Mouse (Mus musculus) left cerebral cortex, postnatal 10 days (tissue): ENCODE measurements at regions not wholly inside any gene's neighbourhood (a gene's known extent, or its start where the extent isn't known, plus 50 kb on each side); places are given as distances from the start of the nearest gene placed in this dataset.

Source experiments
- DNase-seq, 2 experiments: peaks; one replicate each; pipeline ENCODE4 v3.0.0; 2021 to 2022; ENCODE audit warnings: low spot score in 2 of 2, mixed read lengths in 1 of 2; ENCODE audit errors: extremely low spot score in 1 of 2
- intact Hi-C: fragments of 180-260 bp; cut with DNase I; formaldehyde crosslinking; loops from one replicate; pipeline ENCODE4 v1.15.1; 2025

DNA sequence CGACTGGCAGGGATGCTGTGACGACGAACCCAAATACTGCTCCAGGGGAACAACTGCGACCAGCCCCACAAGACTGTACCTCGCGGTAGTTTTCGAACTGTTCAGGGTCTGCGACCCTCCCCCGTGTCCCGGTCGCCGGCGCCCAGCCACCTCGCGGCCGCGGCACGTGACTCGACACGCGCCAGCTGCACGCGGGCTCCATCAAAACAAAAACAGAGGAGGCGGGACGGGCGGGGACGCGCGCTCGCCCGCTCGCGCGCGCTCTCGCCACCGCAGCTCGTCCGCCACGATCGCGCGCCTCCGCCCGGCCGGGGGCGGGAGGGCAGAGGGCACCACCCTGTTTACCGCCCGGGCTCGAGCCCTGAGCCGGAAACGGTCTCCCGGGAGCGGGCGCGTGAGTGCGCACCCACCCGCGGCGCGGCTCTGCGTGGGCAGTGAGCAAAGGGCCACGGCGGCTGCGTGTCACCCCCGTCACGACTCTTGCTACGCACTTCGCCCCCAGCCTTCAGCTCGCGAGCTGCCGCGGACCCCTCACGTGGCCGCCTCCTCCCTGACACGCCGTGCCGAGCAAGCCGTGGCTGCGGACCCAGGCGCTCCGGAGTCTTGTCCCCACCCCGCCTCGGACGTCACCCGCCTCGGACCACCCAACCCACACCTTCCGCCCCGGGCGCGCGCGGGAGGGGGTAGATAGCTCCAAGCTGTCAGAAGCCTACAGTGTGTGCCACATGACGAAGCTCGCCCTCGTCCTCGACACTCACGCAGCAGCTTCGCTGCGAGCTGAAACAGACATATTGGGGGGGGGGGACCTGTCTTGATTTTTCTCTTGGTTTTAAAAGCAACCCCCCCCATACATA lies 182.1 kb upstream of the Mkln1 start:
- intact Hi-C loops: loop anchor here (5.0 kb wide), 2 partner anchors 101 to 241 kb away; no protein-coding TSS in a partner anchor

DNA sequence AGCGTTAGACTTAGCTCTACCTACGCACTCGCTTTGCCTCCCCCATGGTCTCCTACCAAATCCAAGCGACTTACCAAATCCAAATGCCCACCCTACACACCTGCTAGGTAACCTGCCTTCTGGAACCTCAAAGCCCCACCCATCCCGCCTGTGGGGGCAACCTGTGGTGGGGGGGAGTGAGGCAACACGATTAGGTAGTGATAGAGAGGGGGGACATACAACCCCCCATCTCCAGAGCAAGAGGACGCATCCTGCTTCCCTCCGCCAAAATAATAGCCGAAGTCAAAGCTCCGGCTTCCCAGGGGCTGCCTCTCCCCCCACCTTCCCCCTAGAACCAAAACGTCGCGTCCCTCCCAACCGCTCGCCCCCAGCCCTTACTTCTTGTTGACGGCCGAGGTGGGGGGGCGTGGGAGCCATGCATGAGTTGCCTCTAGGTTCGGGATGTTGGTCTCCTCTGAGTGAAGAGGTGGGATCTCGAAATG lies 181.4 kb upstream of the Mkln1 start:
- intact Hi-C loops: loop anchor here (5.0 kb wide), 2 partner anchors 100 to 240 kb away; no protein-coding TSS in a partner anchor
- DNase-seq: peak in 1 of 2 experiments; percentile 73

More for the DNA sequence above, 182.1 kb upstream of the Mkln1 start:
- DNase-seq: peak; percentile 82 to 94

DNA sequence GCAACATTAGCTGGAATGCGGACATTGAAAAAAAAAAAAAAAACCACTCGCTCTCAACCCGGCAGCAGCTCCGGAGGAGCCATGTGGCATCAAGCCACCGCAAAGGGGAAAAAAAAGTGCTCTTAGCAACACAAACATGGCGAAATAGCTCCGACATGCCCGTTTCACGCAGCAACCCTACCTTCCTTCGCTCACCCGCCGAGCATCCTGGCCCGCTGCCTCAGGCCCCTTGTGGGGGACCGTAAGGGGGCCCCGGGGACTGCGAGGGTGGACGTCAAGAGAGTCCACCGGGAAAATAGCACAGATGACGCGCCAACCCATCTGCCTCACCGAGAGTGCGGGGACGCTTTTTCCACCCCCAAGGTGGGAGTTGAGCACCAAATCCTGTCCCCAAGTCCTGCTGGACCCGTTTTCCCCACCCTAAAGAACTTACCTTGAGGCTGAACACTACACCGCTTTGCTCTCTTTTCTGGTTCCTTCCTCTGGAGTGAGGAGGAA lies 180.8 kb upstream of the Mkln1 start:
- peak in 1 of 2 experiments; percentile 66 for DNase-seq
- intact Hi-C loops: loop anchor here (2.0 to 5.0 kb wide), 3 partner anchors 100 to 240 kb away; partner anchors contain the start of gene Mkln1

DNA sequence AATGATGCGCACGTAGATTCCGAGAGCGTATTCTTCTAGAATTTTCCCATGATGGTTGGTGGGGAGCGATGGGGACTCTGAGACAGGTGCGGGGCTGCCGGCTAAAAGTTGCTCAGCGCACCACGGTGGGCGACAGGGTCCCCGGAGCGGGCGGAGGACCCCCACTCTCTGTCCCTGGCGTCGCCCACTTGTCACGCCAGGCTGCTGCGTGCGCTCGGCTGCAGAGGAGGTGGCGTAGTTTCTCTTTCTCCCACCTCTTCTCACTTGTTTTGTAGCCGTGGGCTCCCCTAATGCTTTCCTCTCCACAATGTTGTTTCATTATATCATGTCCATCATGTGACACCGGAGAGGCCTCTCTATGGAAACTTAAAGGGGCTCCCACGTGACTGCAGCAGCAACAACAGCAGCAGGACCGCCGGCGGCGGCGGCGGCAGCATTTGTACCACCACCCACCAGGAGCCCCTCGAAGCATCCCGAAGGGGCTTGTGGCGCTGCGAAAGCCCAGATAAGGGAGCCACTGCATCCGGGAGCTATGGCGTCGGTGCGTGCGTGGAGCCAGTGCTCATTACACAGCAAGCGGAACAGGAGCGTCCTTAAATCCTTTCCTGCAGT lies 180.3 kb upstream of the Mkln1 start:
- intact Hi-C loops: loop anchor here (2.0 to 5.0 kb wide), 3 partner anchors 99 to 239 kb away; partner anchors contain the start of gene Mkln1
- DNase-seq: peak; percentile 62 to 71

DNA sequence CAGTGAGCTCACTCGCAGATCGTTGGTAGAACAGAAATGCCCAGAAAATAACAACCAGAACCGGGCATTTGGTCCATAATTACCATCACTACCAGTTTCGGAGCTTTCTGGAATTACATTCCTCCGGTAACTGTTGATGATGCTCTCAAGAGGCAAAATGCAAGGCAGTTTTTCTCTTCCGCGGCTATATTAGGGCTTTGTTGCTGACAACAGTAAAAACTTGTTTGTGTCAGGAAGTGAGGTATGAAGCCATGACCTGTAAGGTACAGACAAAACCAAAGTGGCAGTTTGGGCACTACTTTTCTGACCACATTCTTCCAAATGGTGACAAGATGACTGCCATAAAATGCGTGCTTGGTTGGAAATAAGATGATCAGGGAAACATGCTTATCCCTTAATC lies 179.7 kb upstream of the Mkln1 start:
- DNase-seq: no peak
- intact Hi-C loops: loop anchor here (2.0 to 5.0 kb wide), 3 partner anchors 98 to 238 kb away; partner anchors contain the start of gene Mkln1

DNA sequence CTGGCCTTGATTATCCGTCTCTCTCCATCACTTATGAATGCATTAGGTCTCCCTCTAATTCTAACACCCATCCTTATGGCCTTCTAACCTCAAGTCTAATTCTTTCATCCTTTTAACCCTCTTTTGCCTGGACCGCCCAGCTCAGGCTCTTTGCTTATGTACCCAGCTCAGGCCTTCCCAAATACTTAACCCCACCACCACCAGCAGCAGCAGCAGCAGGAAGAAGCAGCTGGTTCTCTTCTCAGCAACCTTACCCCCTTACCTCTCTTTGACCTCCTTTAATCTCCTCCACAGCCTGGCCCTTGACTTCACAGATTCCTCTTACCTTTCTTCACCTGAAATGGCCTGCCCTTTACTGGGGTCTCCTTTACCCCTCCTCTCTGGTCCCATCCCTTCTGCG lies 178.8 kb upstream of the Mkln1 start:
- no peak for DNase-seq
- intact Hi-C loops: loop anchor here (2.0 to 5.0 kb wide), 3 partner anchors 98 to 238 kb away; partner anchors contain the start of gene Mkln1

DNA sequence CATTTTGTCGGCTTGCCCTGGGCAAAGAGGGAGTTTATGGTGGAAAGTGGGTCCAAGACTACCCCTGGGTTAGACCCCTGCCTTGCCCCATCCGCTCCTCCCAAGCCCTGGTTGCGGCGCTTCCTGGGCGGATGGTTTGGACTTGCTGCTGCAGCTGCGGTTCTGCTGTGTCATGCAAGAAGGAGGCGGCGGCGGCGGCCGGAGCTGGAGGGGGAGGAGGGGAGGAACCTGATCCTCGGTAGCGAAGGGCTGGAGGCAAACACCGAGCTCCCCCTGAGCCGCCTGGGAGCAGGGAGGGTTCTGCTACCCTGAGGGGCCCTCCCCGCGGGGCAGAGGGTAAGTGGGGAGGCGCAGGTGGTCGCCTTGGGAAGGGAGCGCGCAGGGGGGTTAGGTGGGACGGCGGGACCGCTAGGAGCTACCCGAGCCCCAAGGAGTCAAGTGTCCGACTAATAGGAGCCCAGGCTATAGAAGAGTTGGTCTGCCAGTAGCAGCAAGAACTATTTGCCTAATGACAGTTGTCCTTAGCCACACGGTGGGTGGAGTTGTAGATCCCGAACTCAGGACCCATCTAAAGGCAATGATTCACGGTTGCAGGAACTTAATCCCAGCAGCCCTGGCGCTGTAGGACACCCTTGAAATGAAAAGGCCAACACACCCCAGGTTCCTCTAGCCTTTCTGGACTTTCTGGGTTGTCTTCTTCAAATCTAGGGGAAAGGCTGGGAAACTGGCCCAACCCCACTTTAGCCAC lies 178.2 kb upstream of the Mkln1 start:
- DNase-seq: peak in 1 of 2 experiments; percentile 82
- intact Hi-C loops: no loop called here

DNA sequence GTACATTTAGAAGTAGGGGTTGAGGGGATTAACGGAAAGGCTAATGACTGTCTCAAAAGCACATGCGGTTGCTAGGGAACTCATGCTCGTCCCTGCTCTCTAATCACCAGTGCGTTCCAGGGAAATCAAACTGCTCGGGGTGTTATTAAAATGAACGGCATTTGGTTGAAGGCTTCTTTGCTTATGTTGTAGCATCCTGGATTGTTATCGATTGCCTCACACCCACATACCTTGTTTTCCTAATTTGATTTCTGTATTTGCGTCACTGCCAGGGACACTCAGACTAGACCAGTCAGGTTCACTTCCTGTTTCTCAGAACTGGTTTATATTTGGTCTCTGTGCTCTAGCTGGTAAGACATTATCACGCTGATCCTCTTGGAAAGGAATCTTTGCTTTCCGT lies 177.0 kb upstream of the Mkln1 start:
- intact Hi-C loops: no loop called here
- DNase-seq: no peak

DNA sequence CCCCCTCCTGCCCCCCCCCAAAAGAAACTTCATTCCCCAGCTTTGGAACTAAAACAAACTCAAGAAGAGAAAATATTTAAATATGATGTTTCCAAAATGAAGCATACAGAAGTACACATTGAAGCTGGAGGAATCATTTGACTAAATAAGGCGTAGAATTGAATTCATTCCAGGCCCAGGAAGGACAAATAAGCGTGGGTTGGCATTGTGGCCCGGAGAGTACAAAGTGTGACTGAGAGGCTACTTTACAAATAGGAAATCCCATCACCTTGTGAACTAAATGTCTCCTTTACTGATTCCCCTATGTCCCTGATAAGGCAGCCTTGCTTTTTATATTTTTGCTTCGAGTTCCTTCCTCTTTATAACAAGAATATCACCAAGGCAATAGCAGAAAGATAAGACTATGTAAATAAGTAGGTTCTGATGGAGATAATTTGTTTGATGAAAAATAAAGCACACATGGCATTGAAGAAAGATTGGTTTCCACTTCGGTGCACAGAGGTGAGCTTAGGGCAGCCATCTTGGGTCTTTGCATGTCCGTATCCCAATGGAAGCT lies 176.4 kb upstream of the Mkln1 start:
- intact Hi-C loops: no loop called here
- DNase-seq: no peak

DNA sequence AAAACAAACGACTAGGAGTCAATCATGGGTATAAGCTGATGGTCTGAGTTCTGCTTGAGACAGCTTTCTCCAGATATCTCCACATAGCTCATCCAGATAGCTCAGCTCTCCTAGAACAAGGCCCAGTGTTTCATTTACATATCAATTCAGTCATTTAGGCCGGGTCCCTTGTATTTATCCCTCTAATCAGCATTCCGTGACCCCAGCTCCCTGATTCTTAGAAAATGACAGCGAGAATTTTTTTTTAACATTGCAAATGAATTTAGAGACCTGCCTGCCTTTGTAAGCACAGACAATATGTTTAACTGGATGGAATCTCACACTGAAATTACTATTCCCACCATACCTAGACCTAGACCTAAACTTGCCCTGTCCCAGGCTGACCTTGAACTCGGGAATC lies 171.1 kb upstream of the Mkln1 start:
- no peak for DNase-seq
- intact Hi-C loops: no loop called here

DNA sequence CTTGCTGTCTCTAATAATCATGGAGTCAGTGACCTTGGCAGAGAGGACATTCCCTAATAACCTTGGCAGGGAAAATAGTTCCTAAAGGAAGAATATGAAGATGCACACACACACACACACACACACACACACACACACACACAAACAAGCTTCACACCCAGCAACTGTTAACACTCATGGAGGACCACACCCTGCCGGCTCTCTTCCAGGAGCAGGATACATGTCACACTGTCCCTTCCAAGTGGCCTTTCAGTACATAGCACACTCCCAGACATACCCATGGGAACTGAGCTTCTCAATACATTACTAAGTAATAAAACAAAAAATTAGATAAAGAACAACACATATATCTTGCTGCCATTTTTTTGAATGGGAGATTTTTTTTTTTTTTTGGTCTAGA lies 170.5 kb upstream of the Mkln1 start:
- no peak for DNase-seq
- intact Hi-C loops: no loop called here

DNA sequence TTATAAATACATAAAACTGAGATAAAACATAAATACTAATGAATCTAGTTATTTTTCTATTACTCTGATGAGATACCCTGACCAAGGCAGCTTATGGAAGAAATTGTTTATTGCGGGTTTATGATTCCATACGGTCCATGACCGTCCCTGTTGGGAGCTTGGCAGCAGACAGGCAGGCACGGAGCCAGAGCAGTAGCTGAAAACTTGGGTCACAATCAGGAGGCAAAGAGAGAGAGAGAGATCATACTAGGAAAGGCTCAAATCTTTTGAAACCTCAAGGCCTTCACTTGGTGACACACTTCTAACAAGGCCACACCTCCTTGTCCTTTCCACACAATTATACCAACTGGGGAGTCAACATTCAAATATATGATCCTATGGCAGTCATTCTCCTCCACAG lies 166.7 kb upstream of the Mkln1 start:
- no peak for DNase-seq
- intact Hi-C loops: no loop called here

DNA sequence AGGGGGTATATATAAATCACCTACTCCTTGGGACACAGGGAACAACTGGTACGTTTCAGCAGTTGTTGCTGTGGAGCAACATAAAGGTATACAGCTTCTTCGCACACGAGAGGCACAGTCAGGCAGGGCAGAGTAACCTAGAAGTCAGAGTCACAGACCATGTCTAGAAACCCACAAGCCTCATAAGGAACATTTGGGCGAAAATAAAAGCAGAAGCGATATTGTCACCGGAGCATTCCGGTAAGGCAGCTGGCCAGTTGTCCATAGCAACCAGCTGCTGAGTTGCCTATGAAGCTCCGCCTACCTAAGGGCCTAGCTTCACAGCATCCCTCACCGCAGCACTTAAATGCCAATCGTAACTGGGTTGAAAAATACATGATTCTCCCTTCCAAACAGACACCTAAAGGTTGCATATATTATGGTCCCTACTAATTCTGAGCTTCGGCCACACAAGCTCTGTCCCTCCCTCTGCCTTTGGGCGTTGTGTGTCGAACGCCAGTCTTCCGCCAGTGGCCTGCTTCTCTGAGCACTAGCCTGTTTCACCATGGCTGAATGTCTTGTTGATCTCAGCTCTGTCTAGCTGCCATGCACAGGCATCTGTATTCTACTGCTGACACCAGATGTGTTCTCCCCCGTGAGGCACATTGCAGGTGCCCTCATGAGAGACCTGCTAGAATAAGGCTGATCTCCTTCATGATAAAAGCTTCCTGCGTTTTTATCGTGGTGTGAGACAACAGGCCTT lies 165.1 kb upstream of the Mkln1 start:
- intact Hi-C loops: no loop called here
- no peak for DNase-seq

DNA sequence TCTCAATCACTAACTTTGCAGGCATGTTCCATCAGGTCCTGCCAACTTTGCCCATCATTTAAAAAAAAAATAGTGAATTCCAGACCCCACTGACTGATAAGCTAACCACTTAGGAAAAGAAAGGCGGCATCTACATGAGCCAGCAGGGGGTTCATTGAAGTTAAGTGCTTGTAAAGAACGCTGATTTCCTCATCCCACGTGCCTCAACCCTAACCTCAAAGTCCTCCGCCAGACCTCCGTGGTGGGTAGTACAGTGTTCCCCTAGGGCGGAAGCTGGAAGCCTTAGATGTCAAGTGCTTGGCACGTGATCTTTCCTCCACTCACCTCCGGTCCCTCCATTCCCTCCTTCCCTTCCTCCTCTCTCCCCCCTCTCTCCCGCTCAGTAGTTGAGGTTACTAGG lies 158.5 kb upstream of the Mkln1 start:
- no peak for DNase-seq
- intact Hi-C loops: no loop called here

DNA sequence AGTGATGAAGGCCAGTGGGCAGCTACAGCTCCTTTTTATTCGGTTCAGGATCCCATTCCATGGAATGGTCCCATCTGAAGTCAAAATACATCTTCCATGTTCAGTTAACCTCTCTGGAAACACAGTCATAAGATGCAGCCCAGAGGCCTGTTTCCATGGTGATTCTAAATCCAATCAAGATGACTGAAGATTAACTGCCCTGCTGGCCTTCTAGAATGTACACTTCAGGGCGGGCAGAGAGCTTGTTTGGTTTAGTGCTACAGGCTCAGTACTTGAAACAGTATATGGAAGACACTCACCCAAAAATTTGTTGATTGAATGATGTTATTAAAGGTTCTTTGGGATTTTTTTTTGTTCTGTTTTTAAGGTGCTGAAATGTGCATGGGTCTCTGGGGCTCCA lies 148.0 kb upstream of the Mkln1 start:
- intact Hi-C loops: no loop called here
- DNase-seq: no peak

DNA sequence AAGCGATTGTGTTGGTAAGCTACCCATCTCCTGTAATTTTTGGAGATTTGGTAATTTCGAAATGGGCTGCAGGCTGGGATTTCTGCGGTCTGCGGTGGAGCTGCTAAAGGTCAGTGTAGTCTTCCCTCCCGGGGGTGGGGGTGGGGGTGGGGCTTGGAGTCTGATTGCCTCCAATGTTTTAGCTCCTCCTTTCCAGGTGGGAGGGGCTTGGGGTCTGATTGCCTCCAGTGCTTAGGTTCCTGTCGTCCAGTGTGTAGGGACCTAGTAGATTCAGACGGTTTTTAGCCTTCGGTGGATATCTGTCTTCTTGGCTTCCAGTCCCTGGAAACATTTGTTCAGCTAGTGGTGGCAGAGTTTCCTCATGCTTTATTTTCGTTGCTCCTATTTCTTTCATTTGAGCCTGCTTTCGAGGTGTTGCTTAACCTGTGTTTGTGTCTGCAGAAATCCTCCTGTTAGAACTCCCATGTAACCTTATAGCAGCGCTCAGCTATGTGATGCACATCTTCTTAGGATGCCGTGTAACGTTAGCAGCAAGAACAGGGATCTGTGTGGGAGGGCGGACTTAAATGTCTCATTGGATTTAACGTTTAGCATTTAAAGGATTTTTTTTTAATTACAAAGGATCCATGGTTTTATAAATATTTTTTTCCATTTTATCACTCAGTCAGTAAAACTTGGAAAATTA lies 145.1 kb upstream of the Mkln1 start:
- intact Hi-C loops: no loop called here
- DNase-seq: peak in 1 of 2 experiments; percentile 25

DNA sequence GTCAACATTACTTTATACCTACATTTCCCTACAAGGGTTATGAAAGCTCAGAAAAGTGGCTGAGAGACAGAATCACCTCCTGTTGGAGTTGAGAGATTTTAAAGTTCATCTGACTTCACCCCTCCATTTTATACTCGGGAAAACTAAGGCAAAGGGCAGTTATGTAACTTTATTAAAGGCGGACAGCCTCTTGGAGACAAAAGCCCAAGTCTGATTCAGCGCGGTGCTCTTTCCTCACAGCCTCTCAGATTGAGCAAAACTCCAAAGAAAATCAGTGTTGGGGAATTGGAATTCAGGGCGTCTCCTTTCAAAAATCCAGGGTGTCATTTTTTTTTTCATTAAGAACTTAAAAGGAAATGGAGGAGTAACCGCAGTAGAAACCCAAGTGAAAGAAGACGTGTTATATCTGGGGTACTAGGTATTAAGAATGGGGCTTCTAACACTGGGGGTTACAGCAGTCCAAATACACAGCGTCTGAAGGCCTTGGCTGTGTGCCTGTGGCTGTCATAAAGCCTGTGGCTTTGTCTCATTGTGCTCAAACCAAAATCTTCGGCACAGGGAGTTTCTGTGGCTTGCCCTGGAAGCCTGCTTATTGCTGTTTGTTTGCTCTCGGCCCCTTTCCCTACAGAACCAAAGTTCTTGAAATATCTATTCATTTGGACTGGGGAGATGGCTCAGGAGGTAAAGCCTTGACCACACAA lies 137.7 kb upstream of the Mkln1 start:
- intact Hi-C loops: no loop called here
- no peak for DNase-seq
